ENCODE assay signal across 8 mouse cellular contexts in the genomic region with DNA sequence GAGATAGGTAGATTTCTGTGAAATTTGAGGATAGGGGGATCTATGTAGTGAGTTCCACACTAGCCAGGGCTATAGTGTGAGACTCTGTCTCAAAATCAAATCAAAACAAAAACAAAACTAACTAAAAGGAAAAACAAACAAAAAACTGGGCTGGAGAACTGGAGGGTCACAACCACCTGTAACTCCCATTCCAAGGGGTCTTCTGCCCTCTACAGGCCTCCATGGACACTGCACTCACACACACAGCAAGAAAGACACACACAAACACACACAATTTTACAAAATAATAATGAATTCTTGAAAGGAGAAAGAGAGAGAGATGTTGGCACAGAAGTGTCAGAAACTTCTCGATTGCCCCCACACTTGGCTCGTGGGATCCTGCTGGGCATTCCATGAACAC. TPM values are rescaled to one million over a fixed set of nuclear protein-coding genes. Genes with fewer than 3 reads are reported as not detected.
DNase-seq lines count a peak whose midpoint lies in the region; ATAC-seq and TF ChIP-seq lines count a peak whose summit lies in the region.

No protein-coding gene starts in this region.

- H3K4me3 ChIP-seq in liver, adult 2 months (ENCODE audit: insufficient read depth, low read depth, low read length) = no peak overlapping the region
- H3K4me3 ChIP-seq in liver, embryonic 11.5 days (ENCODE audit: low read depth, low read length) = no peak overlapping the region
- H3K4me3 ChIP-seq in heart, embryonic 12.5 days = no peak overlapping the region

- peak; percentile 34; the same call in 1 of the 2 replicates for TF ChIP-seq CTCF in liver, adult 2 months (IDR thresholded peaks at IDR 0.05; ENCODE audit: low read depth, low read length)
- TF ChIP-seq CTCF in brain, embryonic 14.5 days (IDR thresholded peaks at IDR 0.05; ENCODE audit: borderline replicate concordance, extremely low read depth, insufficient read depth, insufficient read length) = peak; percentile 33; the same call in 1 of the 2 replicates

- ATAC-seq in CD4-positive, CD25-positive, alpha-beta regulatory T cell, adult 4 months = no peak
- ATAC-seq in liver, embryonic 11.5 days (replicated peaks; ENCODE audit: low FRiP score) = no peak
- 0 out of 2 replicates have a peak, but pooled peaks have one; percentile 46 for ATAC-seq in neutrophil, adult 5-6 weeks (ENCODE audit: extremely low read depth, insufficient number of reproducible peaks, low FRiP score, poor library complexity, severe bottlenecking)
- no peak for ATAC-seq in heart, embryonic 12.5 days (ENCODE audit: insufficient number of reproducible peaks, low FRiP score)

- H3K27ac ChIP-seq in liver, adult 2 months (replicated peaks; ENCODE audit: insufficient read depth, low read depth, low read length) = no peak overlapping the region
- H3K27ac ChIP-seq in liver, embryonic 11.5 days (ENCODE audit: low read depth, low read length) = no peak overlapping the region
- no peak overlapping the region for H3K27ac ChIP-seq in heart, embryonic 12.5 days (ENCODE audit: poor library complexity, severe bottlenecking)

- H3K4me2 ChIP-seq in liver, embryonic 11.5 days = no peak overlapping the region
- no peak overlapping the region for H3K4me2 ChIP-seq in heart, embryonic 12.5 days

- no peak for TF ChIP-seq POLR2A in liver, adult 2 months (IDR thresholded peaks at IDR 0.05; ENCODE audit: extremely low read depth, insufficient read depth, low read length)
- TF ChIP-seq POLR2A in brain, embryonic 14.5 days (IDR thresholded peaks at IDR 0.05; ENCODE audit: borderline replicate concordance, extremely low read depth, insufficient read depth, insufficient read length, poor library complexity, severe bottlenecking) = no peak

- H3K9me3 ChIP-seq in liver, embryonic 11.5 days (ENCODE audit: control insufficient read depth, low read length) = no peaks in the 10 kb centered on the region
- H3K9me3 ChIP-seq in heart, embryonic 12.5 days (replicated peaks) = no peaks in the 10 kb centered on the region

- peak; percentile 36 for DNase-seq in CD4-positive, CD25-positive, alpha-beta regulatory T cell, adult 2 months (ENCODE audit: low read depth, low spot score)
- peak; percentile 5 for DNase-seq in liver, adult 2 months (ENCODE audit: extremely low read depth, low read depth, low spot score)
- DNase-seq in liver, embryonic 11.5 days (ENCODE audit: low spot score) = no peak
- DNase-seq in brain, embryonic 14.5 days (ENCODE audit: low read depth) = no peak
- no peak for DNase-seq in frontal cortex, adult 2 months (ENCODE audit: extremely low spot score in 1 of 2, low spot score in 1 of 2)

- H3K79me2 ChIP-seq in liver, adult 2 months (ENCODE audit: control insufficient read depth, insufficient read depth, low read length) = no peaks in the 10 kb centered on the region

- 73% methylated on average over 2 of the region's 2 CpGs for WGBS in liver, adult 2 months
- WGBS in liver, embryonic 11.5 days = 63% methylated on average over 2 of the region's 2 CpGs
- 61% methylated on average over 2 of the region's 2 CpGs for WGBS in heart, embryonic 12.5 days

- H3K9ac ChIP-seq in liver, adult 2 months (ENCODE audit: low read depth, low read length) = no peak overlapping the region
- no peak overlapping the region for H3K9ac ChIP-seq in liver, embryonic 11.5 days (ENCODE audit: low read depth, low read length)
- no peak overlapping the region for H3K9ac ChIP-seq in heart, embryonic 12.5 days

- H3K4me1 ChIP-seq in liver, adult 2 months (ENCODE audit: control insufficient read depth, insufficient read depth, low read length) = no peaks in the 10 kb centered on the region
- no peaks in the 10 kb centered on the region; the same call in 1 of the 2 replicates for H3K4me1 ChIP-seq in liver, embryonic 11.5 days (replicated peaks; ENCODE audit: control insufficient read depth, insufficient read depth, low read length)
- H3K4me1 ChIP-seq in heart, embryonic 12.5 days (replicated peaks) = peaks cover 13% of the 10 kb centered on the region

- no peaks in the 10 kb centered on the region for H3K27me3 ChIP-seq in liver, adult 2 months (ENCODE audit: control insufficient read depth, insufficient read depth, low read length)
- peaks cover 2% of the 10 kb centered on the region; the same call in 1 of the 2 replicates for H3K27me3 ChIP-seq in liver, embryonic 11.5 days (replicated peaks; ENCODE audit: control insufficient read depth, insufficient read depth, low read length)
- H3K27me3 ChIP-seq in heart, embryonic 12.5 days (replicated peaks) = no peaks in the 10 kb centered on the region

- H3K36me3 ChIP-seq in liver, adult 2 months (ENCODE audit: control insufficient read depth, insufficient read depth, low read length) = no peaks in the 10 kb centered on the region
- H3K36me3 ChIP-seq in liver, embryonic 11.5 days (ENCODE audit: control insufficient read depth, insufficient read depth, low read length) = no peaks in the 10 kb centered on the region
- H3K36me3 ChIP-seq in heart, embryonic 12.5 days = no peaks in the 10 kb centered on the region

RNA-seq across cellular contexts. Expression of gene Sema4f, which starts 47.0 kb away (rescaled TPM):
- 1 to 10 TPM; 2.3 to 3.1 TPM for polyA plus RNA-seq in CD4-positive, CD25-positive, alpha-beta regulatory T cell, adult 4 months (2017; shearing (Covaris generic))
- not detected in 2 replicates for total RNA-seq in liver, adult 2 months (2014; rRNA removed)
- not detected in 2 replicates for polyA plus RNA-seq in liver, adult 2 months (2012; rRNA removed)
- polyA plus RNA-seq in liver, embryonic 11.5 days (2014; fragmentation: Nextera tagmentation; extraction: Ambion mirVana) = 0.14 and 0.34 TPM in 2 replicates
- 21.3 and 23.9 TPM in 2 replicates for polyA plus RNA-seq in brain, embryonic 14.5 days (2012; rRNA removed)
- total RNA-seq in neutrophil, adult 5-6 weeks (2017) = 0.58 and 1.5 TPM in 2 replicates
- polyA plus RNA-seq in frontal cortex, adult 2 months (2012; rRNA removed) = 24.6 and 27.5 TPM in 2 replicates
- 0.26 and 0.37 TPM in 2 replicates for polyA plus RNA-seq in heart, embryonic 12.5 days (2016; fragmentation: Nextera tagmentation; extraction: Ambion mirVana)

RNA-seq across cellular contexts. Expression of gene M1ap, which starts 54.2 kb away (rescaled TPM):
- 1 to 10 TPM in 1 of 2 experiments, under 1 TPM in 1; 0.94 to 1.4 TPM for polyA plus RNA-seq in CD4-positive, CD25-positive, alpha-beta regulatory T cell, adult 4 months (2017; shearing (Covaris generic))
- total RNA-seq in liver, adult 2 months (2014; rRNA removed) = not detected in 2 replicates
- polyA plus RNA-seq in liver, adult 2 months (2012; rRNA removed) = 0.17 TPM in 1 of 2 replicates, not detected in the other
- polyA plus RNA-seq in liver, embryonic 11.5 days (2014; fragmentation: Nextera tagmentation; extraction: Ambion mirVana) = 6.8 and 8.2 TPM in 2 replicates
- 0.05 and 0.15 TPM in 2 replicates for polyA plus RNA-seq in brain, embryonic 14.5 days (2012; rRNA removed)
- total RNA-seq in neutrophil, adult 5-6 weeks (2017) = 1.1 and 2.1 TPM in 2 replicates
- polyA plus RNA-seq in frontal cortex, adult 2 months (2012; rRNA removed) = 0.12 TPM in 1 of 2 replicates, not detected in the other
- 0.57 and 1.4 TPM in 2 replicates for polyA plus RNA-seq in heart, embryonic 12.5 days (2016; fragmentation: Nextera tagmentation; extraction: Ambion mirVana)

Comparison
In these comparisons a context has a peak if more than half of its experiments do, and no peak if none do; other contexts are left out.
1. DNase-seq: peak in CD4-positive, CD25-positive, alpha-beta regulatory T cell, adult 2 months (single experiment) and liver, adult 2 months (single experiment); none in liver, embryonic 11.5 days (single experiment), brain, embryonic 14.5 days (single experiment) and frontal cortex, adult 2 months (0 of 2).